Mouse (Mus musculus) embryo, embryonic 9.5 days (tissue): ENCODE measurements around the gene Nr1d2.
"Not testable (repeated sequence)": the region's sequence is repeated elsewhere in the genome, so short reads cannot be mapped to it uniquely, and the experiment has no call there.

ENCODE experiments used
- DNase-seq: peaks from one replicate; pipeline ENCODE4 v3.0.0-alpha.2; 2017; ENCODE audit errors: extremely low spot score

Gene Nr1d2

DNA sequence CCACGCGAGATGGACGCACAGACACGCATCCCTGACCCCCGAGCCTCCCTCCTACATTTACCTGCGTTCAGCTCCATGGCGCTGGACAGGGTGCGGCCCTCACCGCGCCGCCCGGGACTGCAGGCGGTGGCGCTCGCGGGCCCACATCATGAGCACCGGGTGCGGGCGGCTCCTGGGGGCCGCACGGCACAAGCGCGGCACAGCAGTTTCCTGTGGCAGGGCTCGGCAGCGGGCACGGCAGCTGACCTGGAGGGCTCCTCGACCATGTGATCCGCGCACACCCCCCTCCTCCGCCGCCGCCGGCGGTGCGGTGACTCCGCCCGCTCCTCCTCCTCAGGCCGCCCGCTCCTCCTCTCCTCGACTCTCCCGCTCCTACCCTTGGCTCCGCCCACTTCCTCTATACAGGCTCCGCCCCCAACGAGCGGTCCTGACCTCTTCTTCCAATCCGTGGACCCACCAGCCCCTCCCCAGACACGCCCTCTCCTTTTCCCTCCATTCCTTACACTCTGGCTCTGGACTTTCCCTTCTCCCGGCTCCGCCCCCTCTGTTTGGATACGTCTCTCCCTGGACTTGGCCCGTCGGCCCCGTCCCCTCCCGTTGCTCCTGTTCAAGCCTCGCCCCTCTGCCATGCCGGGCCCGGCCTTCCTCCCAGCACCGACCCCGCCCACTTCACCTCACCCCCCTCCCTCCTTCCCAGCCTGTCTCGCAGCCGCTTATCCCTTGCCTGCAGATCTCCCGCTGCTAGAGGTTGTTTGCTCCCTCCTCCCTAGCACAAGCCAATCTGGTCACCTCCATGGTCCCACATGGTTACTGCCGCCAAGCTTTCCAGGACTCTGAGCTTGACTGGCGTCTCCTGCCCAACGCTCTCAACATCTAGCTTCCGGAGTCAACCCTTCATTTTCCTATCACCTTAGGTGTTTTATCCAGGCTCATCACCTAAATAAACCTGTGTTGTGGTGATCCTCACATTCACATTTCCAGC is at the start of gene Nr1d2:
TSS of gene Nr1d2 (minus strand) at position 378 of the 982 bp plus-strand sequence.
- DNase-seq: peak; percentile 100

DNA sequence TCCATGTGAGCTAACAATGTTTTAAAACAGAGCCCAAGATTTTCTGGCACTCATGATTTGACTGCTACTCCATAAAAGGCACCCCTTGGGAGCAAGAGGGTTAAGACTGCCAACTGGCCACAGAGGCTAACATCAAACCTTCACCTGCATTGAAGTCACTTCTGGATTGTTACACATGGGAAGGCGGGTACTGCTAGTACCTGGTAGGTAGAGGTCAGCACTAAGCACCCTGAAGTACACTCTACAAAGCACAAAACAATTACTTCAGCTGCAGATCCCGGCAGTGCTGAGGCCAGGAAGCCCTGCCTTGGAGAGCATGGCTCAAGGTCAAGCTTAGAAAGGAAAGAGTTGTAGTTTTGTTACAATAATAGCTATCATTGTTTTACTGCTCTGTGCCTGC is 48.5 kb upstream of the Nr1d2 start:
- no peak for DNase-seq

- DNase-seq: no peak
Observed at GRCm38 (mm10) chr14:18286441-18286840, 47.5 kb upstream of the Nr1d2 start.

DNA sequence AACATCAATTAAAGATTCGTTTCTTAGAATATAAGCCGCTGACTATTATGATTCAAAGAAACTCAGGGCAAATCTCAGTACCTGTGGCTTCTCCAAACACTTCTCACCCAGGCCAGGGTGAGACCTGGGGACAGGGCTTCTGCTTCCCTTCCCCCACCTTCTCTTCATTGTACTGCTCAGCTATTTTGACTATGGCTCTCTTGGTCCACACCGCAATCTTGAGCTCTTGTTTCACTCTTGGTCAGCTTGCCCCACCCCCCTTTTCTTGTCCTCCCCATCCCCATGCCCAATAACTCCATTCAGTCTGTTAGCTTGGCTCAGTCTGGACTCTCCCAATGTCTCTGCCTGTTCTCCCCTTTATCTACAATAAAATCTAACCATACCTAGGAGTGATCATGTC is 46.5 kb upstream of the Nr1d2 start:
- DNase-seq: no peak

- DNase-seq: no peak
Observed at GRCm38 (mm10) chr14:18284581-18284980, 45.7 kb upstream of the Nr1d2 start.

GRCm38 (mm10) chr14:18280375-18280774 is 41.4 kb upstream of the Nr1d2 start:
- DNase-seq: no peak

DNA sequence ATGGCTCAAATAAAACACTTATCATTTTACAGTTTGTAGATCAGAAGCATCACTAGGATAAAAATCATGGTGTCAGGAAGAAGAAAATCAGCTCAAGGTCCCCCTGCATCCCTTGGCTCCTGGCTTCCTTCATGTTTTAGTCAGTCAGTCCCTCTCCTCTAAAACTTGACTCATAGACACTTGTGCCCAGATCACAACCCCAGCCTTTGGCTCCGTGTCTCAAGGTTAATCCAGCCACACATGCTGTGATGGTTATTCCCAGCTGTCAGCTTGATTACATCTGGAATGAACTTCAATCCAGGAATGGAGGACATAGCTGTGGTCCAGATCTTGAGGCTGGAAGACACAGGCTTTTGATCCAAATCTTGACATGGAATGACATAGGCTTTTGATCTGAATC is 35.6 kb upstream of the Nr1d2 start:
- no peak for DNase-seq

- DNase-seq: no peak
Observed at GRCm38 (mm10) chr14:18271666-18272065, 32.7 kb upstream of the Nr1d2 start.

- peak; percentile 97 for DNase-seq
Observed at GRCm38 (mm10) chr14:18270529-18271441, 31.9 kb upstream of the Nr1d2 start, which contains the start of the genes Nkiras1 and Rpl15. Gene Nkiras1, plus strand, starts transcription at chr14:18271136. Gene Rpl15, minus strand, starts transcription at chr14:18271391.

DNA sequence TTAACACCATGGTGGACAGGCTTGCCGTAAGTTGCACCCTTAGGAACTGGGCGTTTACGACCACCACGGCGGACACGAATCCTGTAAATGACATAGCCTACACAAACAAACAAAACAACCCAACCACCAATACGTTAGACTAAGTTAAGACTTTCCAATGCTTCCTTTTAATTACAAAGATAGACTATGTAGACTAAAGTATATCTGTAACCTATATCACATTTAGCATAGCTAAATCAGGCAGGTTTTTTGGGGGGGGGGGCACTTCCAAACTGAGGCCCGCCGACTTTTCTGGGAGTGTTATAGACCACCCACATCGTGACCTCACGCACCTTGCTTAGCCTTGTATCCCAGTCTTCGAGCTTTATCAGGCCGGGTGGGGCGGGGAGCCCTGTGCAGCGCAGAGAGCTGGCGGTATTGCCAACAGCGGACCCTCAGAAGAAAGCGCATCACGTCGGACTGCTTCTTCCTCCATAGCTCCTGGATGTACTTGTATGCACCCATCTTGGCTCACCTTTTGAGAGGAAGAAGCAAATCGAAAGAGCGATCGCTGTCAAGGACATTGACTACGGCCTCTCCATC is 31.1 kb upstream of the Nr1d2 start:
- not testable (repeated sequence) for DNase-seq

DNA sequence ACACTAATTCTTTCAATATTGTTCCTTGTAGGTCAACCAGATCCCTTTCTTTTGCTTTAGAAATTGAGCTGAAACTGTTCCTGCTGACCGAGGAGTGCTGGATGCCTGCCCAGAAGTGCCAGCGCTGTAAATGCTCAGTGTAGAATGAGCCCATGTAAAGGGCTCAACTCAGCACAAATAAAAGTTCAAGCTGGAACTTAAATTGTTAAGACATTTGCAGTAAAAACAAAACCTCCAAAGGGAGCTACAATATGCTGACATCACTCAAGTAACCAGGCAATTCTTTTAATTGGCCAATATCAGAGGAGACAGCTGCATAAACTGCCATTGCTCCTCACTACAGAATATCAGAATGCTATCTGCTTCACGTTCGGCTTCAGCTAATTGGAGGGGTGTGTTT is 24.5 kb upstream of the Nr1d2 start:
- no peak for DNase-seq

- no peak for DNase-seq
Observed at GRCm38 (mm10) chr14:18261203-18261602, 22.3 kb upstream of the Nr1d2 start.

DNA sequence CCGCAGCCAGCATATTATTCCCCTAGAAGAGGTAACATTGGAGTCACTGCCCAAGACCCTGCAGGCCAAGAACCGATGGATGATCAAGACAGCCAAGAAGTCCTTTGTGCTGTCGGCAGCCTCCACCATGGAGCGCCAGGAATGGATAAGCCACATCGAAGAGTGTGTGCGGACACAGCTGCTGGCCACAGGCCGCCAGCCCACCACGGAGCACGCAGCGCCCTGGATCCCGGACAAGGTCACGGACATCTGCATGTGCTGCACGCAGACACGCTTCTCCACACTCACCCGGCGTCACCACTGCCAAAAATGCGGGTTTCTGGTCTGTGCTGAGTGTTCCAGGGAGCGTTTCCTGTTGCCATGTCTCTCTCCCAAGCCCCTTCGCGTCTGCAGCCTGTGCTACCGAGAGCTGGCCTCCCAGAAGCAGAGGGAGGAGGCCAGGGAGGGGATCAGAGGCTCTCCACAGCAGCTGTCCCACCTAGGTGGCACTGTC is 3.8 kb upstream of the Nr1d2 start:
- DNase-seq: no peak

DNA sequence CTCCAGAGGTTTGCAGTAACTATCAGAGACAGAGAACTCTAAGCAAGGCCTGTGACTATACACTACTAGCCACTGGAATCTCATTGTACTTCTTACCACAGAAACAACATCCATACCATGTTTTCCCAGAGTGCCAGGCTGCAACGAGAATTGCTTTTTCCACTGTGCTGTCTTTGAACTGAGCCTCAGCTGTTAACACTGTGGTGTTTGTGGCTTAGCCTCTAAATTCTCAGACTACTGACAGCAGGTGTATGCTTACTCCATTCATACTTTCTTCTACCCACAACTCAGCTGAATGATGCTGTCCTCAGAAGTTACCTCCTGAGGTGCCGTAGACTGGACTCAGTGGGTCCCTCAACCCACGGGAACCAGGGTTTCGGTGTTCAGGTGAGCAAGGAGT is 2.9 kb upstream of the Nr1d2 start:
- no peak for DNase-seq

- no peak for DNase-seq
Observed at GRCm38 (mm10) chr14:18240132-18240531, 1.2 kb upstream of the Nr1d2 start.

GRCm38 (mm10) chr14:18238131-18238749 is 687 bp downstream of the Nr1d2 start:
- DNase-seq: peak; percentile 96

- peak; percentile 17 for DNase-seq
Observed at GRCm38 (mm10) chr14:18237381-18237780, 1.5 kb downstream of the Nr1d2 start.

- not testable (repeated sequence) for DNase-seq
Observed at GRCm38 (mm10) chr14:18236496-18237235, 2.3 kb downstream of the Nr1d2 start.

DNA sequence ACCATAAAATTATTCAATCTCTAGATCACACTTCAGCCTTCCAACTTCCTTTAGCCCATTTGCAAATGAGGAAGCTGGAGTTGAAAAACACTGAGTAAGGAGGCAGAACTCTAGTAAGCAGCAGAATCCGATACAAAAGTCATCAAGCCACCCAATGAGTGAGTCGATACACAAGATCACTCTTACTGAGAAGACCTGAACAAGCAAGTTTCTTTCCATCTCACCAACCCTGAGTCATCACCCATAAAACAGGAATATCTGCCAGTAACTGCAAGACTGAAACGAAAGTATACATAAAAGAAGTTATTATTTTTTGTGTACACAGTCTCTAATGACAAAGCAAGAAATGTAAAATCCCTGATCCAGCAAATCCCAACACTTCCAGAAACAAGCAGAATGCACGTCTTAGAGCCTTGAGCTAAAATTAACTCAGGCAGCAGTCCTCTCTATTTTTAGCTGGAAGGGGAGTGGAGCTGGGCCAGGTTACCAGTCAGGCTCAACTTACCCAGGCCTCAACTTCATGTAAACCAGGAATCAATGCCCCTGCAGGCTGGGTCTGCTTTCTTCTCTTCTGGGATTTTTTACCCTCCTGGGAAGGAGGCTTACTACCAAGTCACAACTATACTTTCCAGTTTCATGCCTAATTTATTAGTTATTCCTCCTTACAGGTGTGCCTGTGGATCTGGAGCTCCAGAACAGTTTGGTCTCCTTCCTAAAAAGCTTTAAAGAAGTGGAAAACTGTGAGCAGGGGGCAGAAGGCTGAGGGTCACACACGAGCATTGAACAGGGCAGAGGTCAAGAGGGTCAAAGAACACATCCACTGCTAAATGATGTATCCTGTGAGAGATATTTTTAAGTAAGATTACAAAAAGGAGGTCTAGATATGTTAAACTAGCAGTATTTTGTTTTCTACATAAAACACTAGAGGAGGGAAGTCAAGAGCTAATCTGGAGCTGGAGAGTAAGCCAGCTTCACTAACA is 4.7 kb downstream of the Nr1d2 start:
- DNase-seq: no peak
